Mouse (Mus musculus): ENCODE data around the gene Afdn. TPM values are rescaled to one million over a fixed set of nuclear protein-coding genes. Genes with fewer than 3 reads are reported as not detected.

The Afdn gene
- total RNA-seq, 2 experiments from 2014 or later = 18.3 to 30.2 TPM

DNA sequence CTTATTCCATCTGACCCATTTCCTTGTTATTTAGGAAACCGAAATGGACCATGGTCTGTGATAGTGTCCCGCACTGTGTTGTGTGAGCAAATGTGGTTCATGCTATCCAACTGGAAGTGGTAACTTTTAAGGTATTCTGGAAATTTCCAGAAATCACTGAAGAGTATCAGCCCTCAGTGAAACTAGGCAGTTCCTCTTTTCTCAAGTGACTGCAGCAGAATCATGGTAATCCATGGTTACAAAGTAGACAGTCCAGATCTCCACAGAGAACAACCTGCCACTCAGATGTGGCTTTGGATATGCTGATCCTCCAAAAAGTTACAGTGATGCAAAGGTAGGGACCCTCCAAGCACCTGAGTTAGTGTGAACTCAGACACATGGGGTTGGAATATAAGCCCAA, 21.4 kb upstream of the Afdn start:
- DNase-seq (ENCODE audit: low spot score) = no peak

DNA sequence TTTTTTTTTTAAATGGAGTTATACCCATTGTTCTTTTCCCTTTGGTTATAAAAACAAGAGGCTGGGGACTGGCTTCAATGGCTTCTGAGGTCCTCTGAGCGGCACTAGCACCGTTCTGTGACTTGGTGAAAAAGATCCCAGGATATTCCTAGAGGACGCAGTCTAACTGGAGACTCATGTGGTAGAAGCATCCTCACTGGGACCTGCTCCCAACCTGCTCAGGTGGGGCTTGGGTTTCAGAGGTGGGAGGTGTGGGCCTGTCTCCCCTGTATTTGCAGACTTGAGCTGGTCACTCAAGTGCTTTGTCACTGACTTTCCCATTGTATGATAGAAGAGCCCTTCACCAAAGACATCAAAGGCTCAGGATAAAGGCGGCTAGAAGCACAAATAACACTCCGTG, 20.4 kb upstream of the Afdn start:
- DNase-seq (ENCODE audit: low spot score) = no peak

DNA sequence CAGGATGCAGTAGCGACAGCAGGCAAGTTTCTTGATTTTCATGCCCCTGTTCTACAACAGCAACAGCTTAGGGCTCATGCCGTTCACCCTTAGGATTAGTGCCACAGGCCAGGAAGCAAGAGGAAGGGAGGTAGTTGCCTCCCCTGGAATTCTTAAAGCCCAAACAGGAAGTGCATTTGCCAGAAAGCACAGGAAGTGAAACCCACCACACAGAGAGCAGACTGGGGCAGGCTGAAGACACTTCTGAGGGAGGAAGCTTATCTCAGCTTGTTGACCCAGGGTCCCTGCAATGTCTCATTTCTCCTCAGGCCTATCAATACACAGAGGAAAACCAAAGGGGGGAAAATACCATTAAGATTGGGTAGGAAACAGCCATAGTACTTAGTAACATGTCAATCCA, 19.5 kb upstream of the Afdn start:
- DNase-seq (ENCODE audit: low spot score) = no peak

DNA sequence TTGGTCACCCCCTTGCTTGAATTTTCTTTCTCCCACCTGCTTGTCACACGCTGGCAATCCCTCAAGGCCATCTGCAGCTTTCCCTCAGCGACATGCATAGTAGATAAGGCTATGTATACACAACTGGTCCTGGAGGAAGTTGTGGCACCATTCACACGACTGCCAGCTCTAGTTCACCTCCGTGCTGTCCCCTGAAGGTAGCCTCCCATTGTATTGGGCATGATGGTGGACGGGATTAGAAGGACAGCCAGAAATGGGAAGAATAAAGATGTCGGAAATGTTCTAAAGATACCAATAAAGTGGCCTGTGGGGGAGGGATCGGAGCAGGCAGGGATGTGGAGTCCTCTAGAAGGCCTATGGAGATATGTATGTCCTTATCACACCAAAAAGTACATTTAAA, 18.7 kb upstream of the Afdn start:
- DNase-seq (ENCODE audit: low spot score) = no peak

DNA sequence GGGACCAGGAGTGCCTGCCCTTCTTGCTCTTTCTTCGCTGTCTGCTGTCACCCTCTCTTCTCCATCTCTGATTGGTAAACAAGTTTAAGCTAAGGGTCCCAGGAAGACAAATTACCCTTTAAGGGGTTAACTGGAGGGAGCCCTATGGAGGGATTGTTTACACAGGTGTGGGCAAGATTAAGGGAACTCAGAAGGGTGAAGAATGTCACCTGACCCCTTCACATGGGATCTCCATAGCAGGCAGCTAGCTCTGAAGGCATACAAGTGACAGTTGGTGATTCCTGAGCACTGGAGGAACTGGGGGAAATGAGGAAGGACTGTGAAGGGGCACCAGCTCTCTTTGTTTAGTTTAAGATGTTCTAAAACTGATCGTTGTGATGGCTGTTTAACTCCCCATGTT, 18.0 kb upstream of the Afdn start:
- DNase-seq (ENCODE audit: low spot score) = no peak

DNA sequence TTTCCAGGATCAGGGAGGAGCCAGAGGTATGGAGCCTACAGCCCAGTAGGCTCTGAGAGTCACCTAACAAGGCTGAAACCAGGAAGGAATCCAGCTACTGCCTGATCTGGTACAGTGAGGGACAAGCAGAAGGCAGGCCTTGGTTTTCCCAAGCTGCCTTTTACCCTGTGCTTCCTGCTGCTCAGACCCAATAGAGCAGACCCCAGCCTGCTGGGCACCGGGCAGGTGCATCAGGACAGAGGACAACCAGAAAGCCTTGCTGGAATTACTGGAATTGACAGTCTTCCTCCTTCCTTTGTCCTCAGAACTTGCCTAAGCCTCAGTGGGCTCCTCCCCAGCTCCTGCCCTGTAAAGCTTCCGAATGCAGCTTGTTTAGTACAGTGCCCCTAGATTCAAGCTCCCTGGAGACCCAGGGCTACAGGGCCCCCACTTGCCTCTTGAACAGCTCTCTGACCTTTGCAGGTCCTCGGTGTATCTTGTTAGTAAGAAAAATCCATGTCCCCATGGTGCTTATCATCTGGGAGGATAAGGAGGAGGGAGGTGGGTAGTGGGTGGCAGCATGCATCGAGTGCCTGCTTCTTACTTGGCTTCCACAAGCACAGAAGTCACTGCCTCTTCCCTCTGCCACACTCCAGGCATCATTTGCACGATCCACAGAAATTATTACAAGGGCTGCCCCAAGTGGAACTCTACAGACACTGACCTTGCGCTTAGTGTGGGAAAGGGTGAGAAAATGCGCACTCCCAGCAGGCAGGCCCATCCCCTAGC, 17.2 kb upstream of the Afdn start:
- no peak for DNase-seq (ENCODE audit: low spot score)

DNA sequence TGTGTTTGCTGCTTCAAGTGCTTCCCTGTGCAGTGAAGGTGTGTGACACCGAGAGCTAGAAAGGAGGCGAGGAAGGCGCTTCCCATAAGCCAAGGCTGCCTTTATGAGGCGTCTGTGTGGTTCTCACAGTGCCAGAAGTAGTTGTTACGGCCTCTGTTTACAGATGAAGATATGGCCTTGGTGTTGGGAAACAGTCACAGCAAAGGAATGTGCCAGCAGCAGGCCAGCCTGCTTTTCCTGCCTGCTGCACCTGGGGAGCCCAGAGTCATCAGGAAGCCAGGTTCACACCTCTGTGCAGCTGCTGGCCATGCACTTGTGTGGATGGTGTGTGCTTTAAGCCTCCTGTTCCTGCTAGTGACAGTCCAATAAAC, 16.6 kb upstream of the Afdn start:
- no peak for DNase-seq (ENCODE audit: low spot score)

DNA sequence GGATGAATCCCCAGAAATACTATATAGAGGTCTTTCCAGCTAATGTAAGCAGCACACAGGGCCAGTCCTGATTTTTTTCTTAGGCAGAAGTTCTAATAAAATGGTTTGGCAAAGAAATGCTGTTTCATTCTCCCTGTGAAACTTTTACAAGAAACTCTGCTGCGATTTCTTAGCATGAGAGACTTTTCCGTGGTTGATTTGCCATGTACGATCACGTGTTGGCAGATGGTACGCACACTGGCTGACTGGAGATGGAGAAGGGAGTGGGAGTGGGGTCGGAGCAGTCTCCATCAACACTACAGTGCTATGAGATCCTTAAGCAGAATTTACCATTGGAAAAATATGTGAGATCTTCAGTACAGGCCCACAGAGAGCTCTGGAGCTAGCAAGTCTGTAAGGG, 16.1 kb upstream of the Afdn start:
- DNase-seq (ENCODE audit: low spot score) = no peak

DNA sequence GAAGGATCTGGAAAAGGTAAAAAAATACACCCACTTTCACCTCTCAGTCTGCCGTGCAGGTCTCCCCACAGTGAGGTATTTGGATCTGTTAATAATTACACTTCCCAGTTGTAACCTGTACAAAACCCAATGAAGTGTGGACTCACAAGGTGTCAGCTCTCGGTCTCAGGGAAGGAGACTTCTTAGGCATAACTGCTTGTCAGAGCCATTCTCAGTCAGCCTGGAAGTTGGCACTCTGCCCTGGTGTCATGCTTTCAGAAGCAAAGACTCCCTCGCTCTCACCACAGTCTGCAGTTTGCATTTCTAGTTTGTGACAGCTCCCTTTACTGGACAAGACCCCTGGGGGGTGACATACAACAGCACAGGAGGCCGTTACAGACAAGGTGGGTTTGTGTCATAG, 15.5 kb upstream of the Afdn start:
- no peak for DNase-seq (ENCODE audit: low spot score)

DNA sequence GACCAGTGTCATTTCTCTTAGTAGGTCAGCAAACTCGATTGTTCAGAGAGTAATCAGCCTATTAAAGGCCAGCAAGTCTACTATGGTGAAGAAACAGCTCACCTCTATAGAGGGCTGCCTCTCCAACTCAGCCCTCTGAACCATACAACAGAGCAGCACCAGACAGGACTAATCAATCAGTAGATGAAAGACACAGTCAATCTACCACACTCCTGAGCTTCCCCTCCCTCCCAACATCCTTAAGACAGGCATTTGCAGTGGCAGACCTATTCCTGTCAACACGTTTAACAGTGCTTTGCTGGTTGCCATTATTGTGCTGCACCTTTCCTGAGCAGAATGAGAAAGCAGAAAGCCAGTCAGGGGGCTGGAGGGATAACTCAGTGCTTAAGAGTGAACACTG, 15.0 kb upstream of the Afdn start:
- no peak for DNase-seq (ENCODE audit: low spot score)

DNA sequence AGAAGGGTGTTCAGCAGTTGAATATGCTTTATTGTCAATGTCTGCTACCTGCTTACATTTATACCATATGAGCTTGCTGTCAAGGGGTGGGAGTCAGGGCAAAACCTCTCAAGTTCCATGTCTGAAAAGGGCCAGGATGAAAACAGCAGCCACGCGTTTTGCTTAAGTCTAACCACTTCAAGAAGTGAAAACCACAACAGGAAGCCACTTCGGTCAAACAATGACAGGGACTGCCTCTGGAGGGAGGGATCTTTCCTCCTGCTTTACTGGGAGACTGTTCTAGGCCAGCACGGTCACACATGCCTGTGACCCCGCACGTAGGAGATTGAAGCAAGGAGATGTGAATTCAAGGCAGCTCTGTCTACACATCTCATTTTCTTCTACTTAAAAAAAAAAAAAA, 14.0 kb upstream of the Afdn start:
- no peak for DNase-seq (ENCODE audit: low spot score)

DNA sequence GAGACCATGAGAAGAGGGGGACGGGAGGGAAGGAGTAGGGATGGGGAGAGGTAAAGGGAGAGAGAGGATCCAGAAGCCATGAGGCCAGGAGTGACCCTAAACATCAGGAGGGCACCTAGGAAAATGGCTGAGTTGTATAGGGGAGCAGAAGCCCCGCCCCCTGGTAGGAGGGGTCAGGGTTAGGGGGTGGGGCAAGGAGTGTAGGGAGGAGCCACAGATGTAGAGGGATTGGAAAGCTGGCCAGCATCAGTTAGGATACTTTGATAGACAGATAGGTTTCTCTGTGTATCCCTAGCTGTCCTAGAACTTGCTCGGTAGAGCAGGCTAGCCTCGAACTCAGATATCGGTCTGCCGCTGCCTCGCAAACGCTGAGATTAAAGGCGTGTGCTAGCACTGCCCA, 12.7 kb upstream of the Afdn start:
- DNase-seq (ENCODE audit: low spot score) = no peak

DNA sequence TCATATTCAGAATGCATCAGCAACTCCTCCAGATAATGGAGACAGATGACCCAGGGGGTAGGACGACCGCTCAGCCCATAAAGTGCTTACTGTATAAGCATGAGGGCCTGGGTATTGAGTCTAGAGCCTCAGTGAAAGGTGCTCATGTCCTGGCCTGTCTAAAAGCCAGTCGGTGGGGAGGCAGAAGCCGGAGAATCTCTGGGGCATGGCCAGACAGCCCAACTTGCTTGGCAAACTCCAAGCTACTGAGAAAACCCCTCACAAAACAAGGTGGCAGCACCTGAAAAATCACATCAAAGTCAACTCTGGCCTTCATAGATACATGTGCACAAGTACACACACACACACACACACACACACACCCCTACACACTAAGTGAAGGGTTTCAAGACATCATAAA, 11.3 kb upstream of the Afdn start:
- DNase-seq (ENCODE audit: low spot score) = no peak

DNA sequence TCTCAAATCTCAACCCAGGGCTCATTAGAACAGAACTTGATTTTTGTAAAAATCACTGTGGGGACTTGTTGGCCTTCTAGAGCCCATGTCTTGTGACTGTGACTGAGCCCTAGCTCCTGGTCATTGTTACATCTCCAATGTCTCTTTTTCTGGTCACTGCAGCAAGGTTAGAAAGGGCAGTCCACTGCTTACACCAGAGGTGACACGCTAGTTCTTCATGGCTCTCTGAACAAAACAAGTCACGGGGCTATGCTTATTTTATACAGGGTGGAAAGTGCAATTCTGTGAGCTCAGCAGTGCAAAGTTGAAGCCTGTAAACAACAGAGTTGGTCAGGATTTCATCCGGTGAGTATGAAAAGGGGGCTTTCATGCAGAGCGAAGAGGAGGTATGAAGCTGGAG, 6.4 kb upstream of the Afdn start:
- no peak for DNase-seq (ENCODE audit: low spot score)

DNA sequence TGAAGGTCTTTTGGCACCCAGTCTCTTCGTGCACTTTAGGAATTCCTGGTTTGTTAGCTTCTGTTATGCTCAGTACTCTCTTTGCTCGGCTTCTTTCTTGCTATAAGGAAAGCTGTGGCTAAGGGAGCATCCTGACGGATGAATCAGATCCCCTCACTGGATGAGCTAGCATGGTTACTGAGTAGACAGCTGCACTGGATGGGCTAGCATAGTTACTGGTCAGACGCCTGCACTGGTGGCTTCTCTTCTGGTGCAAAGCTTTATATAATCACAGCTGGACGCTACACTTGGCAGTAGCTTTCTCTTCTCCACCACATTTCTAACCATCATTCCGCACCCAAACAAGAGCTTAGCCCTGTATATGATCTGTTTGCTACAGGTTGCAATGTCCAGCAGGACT, 5.4 kb upstream of the Afdn start:
- no peak for DNase-seq (ENCODE audit: low spot score)

DNA sequence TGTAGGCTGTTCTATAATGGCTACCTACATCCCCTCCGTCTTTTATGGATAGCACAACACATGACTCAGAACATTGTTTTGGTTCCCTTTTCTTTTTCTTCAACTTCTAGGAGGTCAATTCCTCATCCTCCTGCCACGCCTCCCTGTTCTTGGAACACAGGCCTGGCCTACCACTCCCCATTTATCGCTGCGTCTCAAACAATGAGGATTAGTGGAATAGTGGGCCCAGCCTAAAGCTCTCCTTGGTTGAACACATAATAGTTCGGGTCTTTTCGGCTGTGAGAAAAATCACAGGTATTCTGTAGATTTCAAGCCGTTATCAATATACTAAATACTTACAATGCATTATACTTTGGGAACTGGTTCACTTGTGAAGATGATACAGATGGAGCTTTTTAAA, 1.8 kb upstream of the Afdn start:
- no peak for DNase-seq (ENCODE audit: low spot score)

DNA sequence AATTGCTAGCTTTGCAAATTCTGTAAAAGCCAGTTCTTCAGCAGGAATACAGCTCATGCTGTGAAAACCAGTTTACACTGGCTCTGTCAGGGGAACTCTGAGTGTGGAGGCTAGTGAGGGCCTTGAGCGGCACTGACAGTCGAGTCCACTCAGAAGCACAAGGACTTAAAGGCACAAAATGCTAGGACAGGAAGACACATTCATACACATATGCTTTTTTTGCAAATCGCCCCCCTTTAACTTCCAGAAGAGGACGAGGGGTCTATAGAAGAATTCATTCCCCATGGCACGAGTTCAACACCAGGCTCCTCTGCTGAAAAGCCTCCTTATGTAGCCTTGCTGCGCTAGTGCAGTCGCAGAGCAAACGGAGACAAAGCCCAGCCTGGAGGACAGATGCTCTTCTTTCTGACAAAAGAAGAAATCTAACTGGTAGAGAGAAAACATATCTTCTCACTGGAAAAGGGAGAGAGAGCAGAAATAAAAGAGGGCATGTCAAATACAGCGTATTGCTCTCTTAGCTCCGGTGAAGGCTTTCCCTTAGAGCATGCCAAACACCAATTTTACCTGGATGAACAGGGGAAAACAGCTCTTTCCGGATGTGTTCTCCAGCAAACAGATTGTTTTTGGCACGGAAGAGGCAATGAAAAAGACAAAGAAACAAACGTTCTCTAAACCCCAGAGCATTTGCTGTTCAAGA, 1.0 kb upstream of the Afdn start:
- DNase-seq (ENCODE audit: low spot score) = no peak

DNA sequence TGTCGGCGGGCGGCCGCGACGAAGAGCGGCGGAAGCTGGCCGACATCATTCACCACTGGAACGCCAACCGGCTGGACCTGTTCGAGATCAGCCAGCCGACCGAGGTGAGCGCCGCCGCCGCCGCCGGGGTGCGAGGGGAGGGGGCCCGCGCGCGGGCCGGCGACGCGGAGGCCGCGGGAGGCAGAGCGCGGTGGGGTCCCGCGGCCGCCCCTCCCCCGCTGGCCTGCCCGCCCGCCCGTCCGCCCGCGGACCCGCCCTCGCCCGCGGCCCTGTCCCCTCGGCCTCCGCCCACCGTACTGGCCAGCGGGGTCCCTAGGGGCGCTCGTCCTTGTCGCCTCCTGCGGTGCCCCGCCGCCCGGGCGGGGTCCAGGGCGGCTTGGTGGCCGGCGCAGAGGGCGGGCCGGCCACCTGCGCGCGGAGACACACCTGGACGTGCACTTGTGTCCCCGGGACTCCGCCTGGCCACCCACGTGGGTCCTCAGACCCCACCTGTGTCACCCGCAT, 388 bp downstream of the Afdn start:
- DNase-seq (ENCODE audit: low spot score) = no peak

DNA sequence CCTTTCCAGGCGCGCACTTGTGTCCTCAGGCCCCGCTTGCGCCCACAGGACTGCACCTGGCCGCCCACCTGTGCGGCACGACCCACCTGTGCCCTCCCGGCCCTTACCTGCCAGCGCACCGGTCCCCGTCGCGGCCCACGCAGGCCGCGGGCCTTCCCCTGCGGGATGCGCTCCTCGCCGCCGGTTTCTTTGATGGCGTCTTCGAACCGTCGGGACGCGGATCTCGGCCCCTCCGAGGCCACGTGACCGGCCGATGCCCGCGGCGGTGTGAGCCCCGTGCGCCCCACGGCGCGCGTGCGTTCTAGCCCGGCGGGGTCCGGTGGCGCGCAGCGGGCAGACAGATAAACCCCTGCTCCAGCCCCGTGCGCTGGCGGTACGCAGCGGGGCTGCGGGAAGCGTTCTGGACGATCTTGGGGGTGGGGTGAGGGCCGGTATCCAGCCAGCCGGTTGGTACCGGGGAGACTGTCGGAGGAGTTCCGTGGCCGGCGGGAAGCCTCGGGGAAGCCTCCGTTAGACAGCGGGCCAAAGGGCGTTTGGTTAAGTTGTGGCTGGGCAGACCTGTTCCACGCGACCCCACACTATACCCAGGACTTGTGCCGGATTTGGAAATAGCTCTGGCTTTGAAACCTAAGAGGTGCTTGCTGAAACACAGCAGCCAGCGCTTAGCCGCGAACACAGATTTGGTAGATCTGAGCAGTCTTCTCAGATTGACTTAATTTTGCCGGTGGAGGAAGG, 1.0 kb downstream of the Afdn start, which contains the start of gene Tcte2:
TSS of gene Tcte2 (minus strand) at position 647 of the 735 bp plus-strand sequence.
- DNase-seq (ENCODE audit: low spot score) = peak; percentile 42

DNA sequence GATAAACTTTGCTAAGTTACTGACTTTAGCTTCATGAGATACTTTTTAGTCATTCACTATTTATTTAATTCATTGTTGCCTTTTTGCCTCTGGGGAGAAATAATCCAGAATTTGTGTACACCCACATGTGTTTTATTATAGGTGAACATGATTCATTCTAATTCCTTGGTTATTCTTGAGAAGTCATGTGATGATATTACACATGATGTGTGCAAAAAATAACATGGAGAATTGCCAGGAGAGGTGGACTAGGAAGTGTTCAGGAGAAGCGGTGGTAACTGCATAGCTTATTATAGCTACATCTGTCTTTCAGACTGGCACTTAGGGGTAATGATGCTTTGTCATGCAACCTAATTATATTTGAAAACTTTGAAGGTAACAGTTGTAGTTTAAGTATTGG, 3.5 kb downstream of the Afdn start:
- no peak for DNase-seq (ENCODE audit: low spot score)

DNA sequence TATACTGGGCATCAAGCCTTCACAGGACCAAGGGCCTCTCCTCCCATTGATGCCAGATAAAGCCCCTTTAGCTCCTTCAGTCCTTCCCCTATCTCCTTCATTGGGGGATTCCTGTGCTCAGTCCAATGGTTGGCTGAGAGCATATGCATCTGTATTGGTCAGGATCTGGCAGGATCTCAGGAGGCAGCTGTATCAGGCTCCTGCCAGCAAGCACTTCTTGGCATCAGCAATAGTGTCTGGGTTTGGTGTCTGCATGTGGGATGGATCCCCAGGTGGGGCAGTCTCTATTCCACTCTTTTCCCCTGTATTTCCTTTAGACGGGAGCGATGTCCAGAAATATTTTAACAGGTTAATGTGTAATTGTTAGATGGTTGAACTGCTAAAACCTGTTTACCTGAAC, 4.6 kb downstream of the Afdn start:
- DNase-seq (ENCODE audit: low spot score) = peak; percentile 56

DNA sequence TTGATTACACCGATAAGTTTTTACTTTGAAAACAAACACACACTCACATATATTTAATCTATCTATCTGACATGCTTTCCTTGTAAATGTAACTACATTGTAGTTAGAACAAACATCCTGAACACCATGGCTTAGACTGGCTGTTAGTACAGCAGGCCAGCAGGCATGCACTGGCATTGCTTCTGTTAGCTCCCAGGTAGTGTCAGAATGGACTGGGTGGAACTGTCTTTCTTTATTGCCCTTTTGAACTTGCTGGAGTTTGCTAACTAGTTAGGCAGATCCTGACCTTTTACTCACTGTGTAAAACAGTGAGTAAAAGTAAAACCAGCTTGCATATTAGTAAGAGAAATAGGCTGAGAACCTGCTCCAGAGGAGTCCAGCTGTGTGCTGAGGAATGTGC, 8.2 kb downstream of the Afdn start:
- DNase-seq (ENCODE audit: low spot score) = no peak

DNA sequence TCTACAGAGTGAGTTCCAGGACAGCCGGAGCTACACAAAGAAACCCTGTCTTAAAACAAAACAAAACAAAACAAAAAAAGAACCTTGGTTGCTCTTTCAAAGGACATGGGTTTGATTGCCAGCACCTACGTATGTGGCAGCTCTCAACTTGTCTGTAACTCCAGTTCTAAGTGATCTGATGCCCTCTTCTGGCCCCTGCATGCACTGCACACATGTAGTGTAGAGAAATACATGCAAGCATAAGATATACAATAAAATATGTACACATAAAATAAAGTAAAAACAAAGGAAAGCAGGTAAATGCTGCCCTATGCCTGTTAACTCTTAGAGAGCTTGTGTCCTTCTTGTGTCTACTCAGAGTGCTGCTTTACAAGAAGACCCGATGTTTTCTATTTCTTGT, 8.9 kb downstream of the Afdn start:
- DNase-seq (ENCODE audit: low spot score) = no peak

Data from gastrocnemius, adult 18-20 months (tissue).